Mouse (Mus musculus): ENCODE measurements at regions not wholly inside any gene's neighbourhood (a gene's known extent, or its start where the extent isn't known, plus 50 kb on each side); places are given as distances from the start of the nearest gene placed in this dataset.

DNA sequence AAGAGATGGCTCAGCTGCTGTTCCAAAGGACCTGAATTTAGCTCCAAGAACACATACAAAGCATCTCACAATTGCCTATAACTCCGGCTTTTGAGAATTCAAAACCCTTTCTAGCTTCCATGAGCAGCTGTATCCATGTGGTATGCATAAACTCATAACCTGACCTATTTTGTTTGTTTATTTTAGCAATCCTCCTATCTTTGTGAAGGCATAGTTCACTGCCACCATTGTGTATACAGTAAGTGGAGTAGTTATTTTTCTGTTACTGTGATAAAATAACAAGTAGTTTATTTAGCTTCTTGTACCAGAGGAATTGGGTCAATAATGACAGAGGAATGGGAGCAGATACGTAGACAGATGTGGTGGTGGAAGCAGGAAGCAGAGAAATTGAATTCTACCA lies 941.8 kb upstream of the Ddx18 start:
- TF ChIP-seq CTCF (IDR thresholded peaks at IDR 0.05; ENCODE audit: control insufficient read depth, insufficient read depth, insufficient read length) (no peak), USF1 (IDR thresholded peaks at IDR 0.05; ENCODE audit: low read depth) (no peak), MAX (IDR thresholded peaks at IDR 0.05) (no peak), MYOG (IDR thresholded peaks at IDR 0.05; ENCODE audit: control insufficient read depth, extremely low read depth, insufficient read length) (no peak), MYOD1 (IDR thresholded peaks at IDR 0.05; ENCODE audit: control insufficient read depth, insufficient read length, low read depth) (no peak), CEBPB (IDR thresholded peaks at IDR 0.05; ENCODE audit: low read depth) (no peak), FOSL1 (IDR thresholded peaks at IDR 0.05; ENCODE audit: insufficient read depth, low read length, poor library complexity, severe bottlenecking) (no peak)

Data from C2C12 (cell line).